Mouse (Mus musculus): Measurements from ENCODE around the gene Nrip3. TPM values are rescaled to one million over a fixed set of nuclear protein-coding genes. Genes with fewer than 3 reads are reported as not detected.

Nrip3 gene
- not detected for polyA plus RNA-seq (2014; fragmentation: Illumina TruSeq; extraction: RNeasy Lipid Tissue Mini Kit (QIAGEN cat#74804); ENCODE audit: low read depth, low replicate concordance)

DNA sequence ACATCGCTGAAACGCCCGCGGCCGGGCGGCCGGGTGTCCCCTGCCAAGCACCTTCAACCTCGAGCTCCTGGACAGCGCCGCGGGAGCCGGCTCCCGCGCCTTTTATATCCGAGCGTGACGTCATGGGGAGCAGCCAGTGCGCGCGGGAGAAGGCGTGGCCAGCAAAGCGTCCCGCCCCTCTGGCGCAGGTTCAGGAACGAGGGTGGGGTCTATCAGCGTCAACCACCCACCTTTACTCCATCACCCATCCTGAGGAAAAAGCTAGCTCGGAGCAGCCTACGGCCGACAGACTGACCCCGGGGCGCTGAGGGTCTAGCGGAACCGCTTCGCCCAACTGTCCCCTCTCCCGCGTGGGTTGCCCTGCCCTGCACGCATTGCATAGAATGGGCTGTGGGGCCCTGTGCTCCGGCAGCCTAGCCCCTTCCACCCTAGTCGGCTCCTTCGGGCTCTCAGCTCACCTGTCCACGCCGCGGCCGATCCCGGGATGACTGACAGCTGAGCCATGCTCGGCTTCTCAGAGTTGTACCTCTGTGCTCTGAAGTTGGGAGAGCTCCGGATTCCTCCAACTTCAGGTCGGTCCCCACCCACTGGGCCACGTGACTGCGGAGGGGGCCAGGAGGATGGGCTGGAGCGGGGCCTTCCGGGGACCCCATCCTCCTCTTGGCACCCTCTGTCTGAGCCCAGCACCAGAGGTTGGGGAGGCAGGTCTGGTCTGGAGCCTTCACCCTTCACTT, at the start of gene Nrip3:
Nrip3 (minus strand) TSS at position 556 of the 734 bp plus-strand sequence.

DNA sequence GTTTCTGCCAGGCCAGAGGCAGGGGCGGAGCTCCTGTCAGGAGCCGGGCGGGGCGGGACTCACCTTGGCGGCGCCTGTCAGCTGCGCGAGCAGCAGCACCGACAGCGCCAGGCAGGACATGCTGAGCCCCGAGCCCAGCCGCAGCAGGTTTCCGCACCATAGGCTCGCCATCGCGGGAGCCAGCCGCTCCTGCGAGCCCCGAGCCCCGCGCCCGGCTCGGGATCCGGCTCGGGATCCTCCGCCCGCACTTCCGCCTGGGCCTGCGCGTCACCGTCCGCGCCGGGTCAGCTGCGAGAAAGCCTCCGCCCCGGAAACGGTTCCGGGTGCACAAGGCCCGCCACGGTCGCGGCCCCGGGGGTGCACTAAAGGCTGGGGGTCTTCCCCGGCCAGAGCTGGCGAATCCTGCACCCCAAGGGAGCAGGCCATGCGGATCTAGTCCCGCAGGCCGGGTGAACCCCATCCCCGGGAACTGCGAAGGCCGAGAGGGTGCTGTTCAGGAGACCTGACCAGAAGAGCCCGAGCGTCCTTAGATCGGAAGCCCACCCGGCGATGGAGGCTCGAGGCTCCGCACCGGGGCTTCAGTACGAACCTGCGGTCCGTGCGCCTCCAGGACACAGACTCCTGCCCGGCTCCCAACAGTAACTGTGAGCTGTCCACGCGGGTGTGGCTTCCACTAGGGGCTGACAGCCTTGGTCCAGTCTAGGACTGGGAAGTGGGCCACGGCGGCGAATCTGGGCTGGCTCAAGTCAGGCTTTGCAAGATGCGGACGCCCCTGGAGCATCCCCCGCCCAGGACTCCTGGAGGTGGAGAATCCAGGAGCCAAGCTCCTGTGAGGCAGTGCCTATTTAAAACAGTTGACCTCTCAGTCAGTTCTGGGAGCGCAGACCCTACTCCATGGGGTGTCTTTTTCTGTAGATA, 29.6 kb downstream of the Nrip3 start, which contains the start of gene Tmem9b:
Tmem9b (minus strand) TSS at position 868 of the 918 bp plus-strand sequence.

DNA sequence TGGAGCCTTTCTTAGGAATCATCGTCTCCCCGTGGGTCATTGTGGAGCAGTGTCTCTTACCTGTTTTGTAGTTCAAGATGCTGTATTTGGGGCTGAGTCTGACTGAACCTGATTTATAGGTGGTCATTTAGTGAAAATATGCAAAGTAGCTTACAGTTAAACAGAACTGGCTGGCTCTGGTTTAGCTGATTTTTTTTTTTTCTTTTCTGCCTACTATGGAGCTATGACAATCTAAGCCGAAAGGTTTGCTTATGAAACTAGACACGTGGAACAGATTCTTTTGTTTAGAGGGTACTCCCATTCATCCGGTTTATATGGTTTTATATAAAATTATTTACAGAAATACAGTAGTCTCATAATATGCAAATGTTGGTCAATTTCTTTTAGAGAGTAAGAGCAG, 50.2 kb downstream of the Nrip3 start, which contains the start of gene Ascl3:
Ascl3 (minus strand) TSS at position 101 of the 400 bp plus-strand sequence.

DNA sequence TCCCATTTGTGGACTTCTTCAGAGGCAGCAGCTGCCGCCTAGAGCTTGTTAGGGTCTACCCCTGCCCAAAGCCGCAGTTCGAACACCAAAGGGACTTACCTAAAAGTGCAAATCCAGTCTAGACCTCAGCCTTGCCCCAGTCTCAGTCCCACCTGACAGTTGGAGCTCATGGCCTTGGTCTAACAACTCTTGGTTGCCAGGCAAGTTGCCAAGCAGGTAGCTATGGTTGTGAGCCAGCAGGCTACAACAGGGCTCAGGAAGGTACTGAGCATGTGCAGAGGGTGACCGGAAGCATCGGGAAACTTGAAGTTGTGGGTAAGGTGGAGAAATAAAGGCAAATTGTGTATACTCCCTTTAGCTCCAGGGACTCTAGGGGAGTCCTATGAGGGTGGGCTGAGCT, 58.1 kb downstream of the Nrip3 start, which contains the start of gene BC051019:
BC051019 (minus strand) TSS at position 154 of the 400 bp plus-strand sequence.

Other genes with a start within 250 kb of the Nrip3 start
- gene St5, start 78.4 kb downstream of the Nrip3 start, polyA plus RNA-seq (2014; fragmentation: Illumina TruSeq; extraction: RNeasy Lipid Tissue Mini Kit (QIAGEN cat#74804); ENCODE audit: low read depth, low replicate concordance): 34.9 TPM
- gene Akip1, start 78.3 kb downstream of the Nrip3 start, polyA plus RNA-seq (2014; fragmentation: Illumina TruSeq; extraction: RNeasy Lipid Tissue Mini Kit (QIAGEN cat#74804); ENCODE audit: low read depth, low replicate concordance): 29.2 TPM
- gene BC051019, start 58.2 kb downstream of the Nrip3 start, polyA plus RNA-seq (2014; fragmentation: Illumina TruSeq; extraction: RNeasy Lipid Tissue Mini Kit (QIAGEN cat#74804); ENCODE audit: low read depth, low replicate concordance): not detected
- not detected for gene Ascl3, start 50.3 kb downstream of the Nrip3 start, polyA plus RNA-seq (2014; fragmentation: Illumina TruSeq; extraction: RNeasy Lipid Tissue Mini Kit (QIAGEN cat#74804); ENCODE audit: low read depth, low replicate concordance)
- 37.7 TPM for gene Tmem9b, start 29.1 kb downstream of the Nrip3 start, polyA plus RNA-seq (2014; fragmentation: Illumina TruSeq; extraction: RNeasy Lipid Tissue Mini Kit (QIAGEN cat#74804); ENCODE audit: low read depth, low replicate concordance)
- gene Scube2, start 83.7 kb upstream of the Nrip3 start, polyA plus RNA-seq (2014; fragmentation: Illumina TruSeq; extraction: RNeasy Lipid Tissue Mini Kit (QIAGEN cat#74804); ENCODE audit: low read depth, low replicate concordance): not detected
- gene Dennd5a, start 178.4 kb upstream of the Nrip3 start, polyA plus RNA-seq (2014; fragmentation: Illumina TruSeq; extraction: RNeasy Lipid Tissue Mini Kit (QIAGEN cat#74804); ENCODE audit: low read depth, low replicate concordance): 18.1 TPM
- 64.7 TPM for gene Tmem41b, start 204.9 kb upstream of the Nrip3 start, polyA plus RNA-seq (2014; fragmentation: Illumina TruSeq; extraction: RNeasy Lipid Tissue Mini Kit (QIAGEN cat#74804); ENCODE audit: low read depth, low replicate concordance)
- gene Ipo7, start 236.2 kb upstream of the Nrip3 start, polyA plus RNA-seq (2014; fragmentation: Illumina TruSeq; extraction: RNeasy Lipid Tissue Mini Kit (QIAGEN cat#74804); ENCODE audit: low read depth, low replicate concordance): 117 TPM